Mouse (Mus musculus) liver, embryonic 14.5 days (tissue): Measurements from ENCODE around the gene Krcc1.

Experiments used
- CTCF ChIP-seq: IDR thresholded peaks from 2 replicates; pipeline ENCODE4 v1.5.1; 2016; ENCODE audit warnings: antibody characterized with exemption, low read depth, control low read depth
- EP300 ChIP-seq: IDR thresholded peaks from 2 replicates; pipeline ENCODE4 v1.6.1; 2016; ENCODE audit warnings: antibody characterized with exemption, low read depth

DNA sequence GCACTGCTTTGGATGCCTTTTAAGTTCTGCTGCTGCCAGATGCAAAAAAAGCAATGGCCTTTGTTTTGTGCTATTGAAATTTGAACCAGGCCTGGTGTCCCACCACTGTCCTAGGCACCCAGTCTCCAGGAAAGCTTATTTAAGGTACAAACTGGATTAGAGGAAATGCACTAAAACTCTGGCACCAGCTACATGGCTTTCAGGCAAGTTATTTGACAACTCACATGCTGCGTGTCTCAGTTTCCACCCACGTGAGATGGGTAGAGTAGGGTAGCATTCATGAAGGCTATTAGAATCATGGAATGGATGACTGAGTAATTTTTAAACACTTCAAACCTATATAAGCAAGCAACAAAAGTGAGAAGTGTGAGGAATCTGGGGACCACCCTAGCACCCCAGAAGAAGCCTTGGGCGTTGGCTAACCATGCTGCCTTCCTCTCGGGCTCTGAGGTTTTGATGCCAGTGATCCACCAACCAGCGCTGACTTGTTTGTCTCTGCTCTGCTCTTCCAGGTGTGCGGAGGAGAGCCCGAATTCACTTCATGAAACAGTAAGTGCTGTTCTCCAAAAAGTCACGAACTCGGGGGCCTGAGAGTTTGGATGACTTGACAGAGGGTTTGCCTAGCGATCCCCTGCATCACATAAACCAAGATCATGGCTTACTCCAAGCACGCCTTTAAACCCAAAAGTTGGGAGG, 62.2 kb downstream of the Krcc1 start:
- no peak for TF ChIP-seq EP300
- TF ChIP-seq CTCF, result no peak
